Mouse (Mus musculus): Measurements from ENCODE around the gene B230307C23Rik.

- TF ChIP-seq TAL1 (IDR thresholded peaks at IDR 0.05; ENCODE audit: low read length) = no peak
- TF ChIP-seq GATA1 (IDR thresholded peaks at IDR 0.05; ENCODE audit: low read length) = no peak
These were observed 5.6 kb upstream of the B230307C23Rik start for GRCm38 (mm10) chr16:97991517-97991916.

Data from erythroblast, embryonic 14.5 days (primary cell).